Mouse (Mus musculus): Measurements from ENCODE around the gene Ryk. TPM values are rescaled to one million over a fixed set of nuclear protein-coding genes. Genes with fewer than 3 reads are reported as not detected.

Gene Ryk
- polyA plus RNA-seq, 1 experiment from 2014 or later, result 8.9 TPM

GRCm38 (mm10) chr9:102922866-102923434, 88.2 kb downstream of the Ryk start:
- no peak overlapping the region for H3K4me2 ChIP-seq (ENCODE audit: low read length)
- no peak overlapping the region for H3K9ac ChIP-seq (ENCODE audit: low read depth, low read length)
- H3K4me1 ChIP-seq (ENCODE audit: control insufficient read depth, insufficient read depth, low read depth, low read length), result no peaks in the 10 kb centered on the region
- H3K36me3 ChIP-seq (ENCODE audit: control insufficient read depth, insufficient read depth, low read length), result no peaks in the 10 kb centered on the region
- H3K27ac ChIP-seq (ENCODE audit: low read depth, low read length), result no peak overlapping the region
- 96% methylated on average over 7 of the region's 7 CpGs for WGBS
- no peak for ATAC-seq
- no peak overlapping the region for H3K4me3 ChIP-seq (ENCODE audit: low read length)
- H3K27me3 ChIP-seq (replicated peaks; ENCODE audit: control insufficient read depth, insufficient read depth, low read length), result no peaks in the 10 kb centered on the region
- no peaks in the 10 kb centered on the region for H3K9me3 ChIP-seq (ENCODE audit: control insufficient read depth, low read length)

- Histone ChIP-seq H3K4me1 (ENCODE audit: control insufficient read depth, insufficient read depth, low read depth, low read length) (no peaks in the 10 kb centered on the region), H3K27me3 (replicated peaks; ENCODE audit: control insufficient read depth, insufficient read depth, low read length) (no peaks in the 10 kb centered on the region), H3K27ac (ENCODE audit: low read depth, low read length) (no peak overlapping the region), H3K36me3 (ENCODE audit: control insufficient read depth, insufficient read depth, low read length) (no peaks in the 10 kb centered on the region), H3K9ac (ENCODE audit: low read depth, low read length) (no peak overlapping the region), H3K9me3 (ENCODE audit: control insufficient read depth, low read length) (no peaks in the 10 kb centered on the region), H3K4me3 (ENCODE audit: low read length) (no peak overlapping the region), H3K4me2 (ENCODE audit: low read length) (no peak overlapping the region)
- WGBS, result 92% methylated on average over 11 of the region's 11 CpGs
- ATAC-seq, result no peak
These were observed 89.1 kb downstream of the Ryk start for GRCm38 (mm10) chr9:102923836-102924235.

- H3K4me2 ChIP-seq (ENCODE audit: low read length), result no peak overlapping the region
- no peak overlapping the region for H3K9ac ChIP-seq (ENCODE audit: low read depth, low read length)
- no peak for ATAC-seq
- no peaks in the 10 kb centered on the region for H3K27me3 ChIP-seq (replicated peaks; ENCODE audit: control insufficient read depth, insufficient read depth, low read length)
- H3K36me3 ChIP-seq (ENCODE audit: control insufficient read depth, insufficient read depth, low read length), result no peaks in the 10 kb centered on the region
- no peak overlapping the region for H3K4me3 ChIP-seq (ENCODE audit: low read length)
- H3K27ac ChIP-seq (ENCODE audit: low read depth, low read length), result no peak overlapping the region
- H3K4me1 ChIP-seq (ENCODE audit: control insufficient read depth, insufficient read depth, low read depth, low read length), result peaks cover 4% of the 10 kb centered on the region
- 78% methylated on average over 15 of the region's 15 CpGs for WGBS
- no peaks in the 10 kb centered on the region for H3K9me3 ChIP-seq (ENCODE audit: control insufficient read depth, low read length)
These were observed 90.1 kb downstream of the Ryk start for GRCm38 (mm10) chr9:102924627-102925316.

- H3K4me1 ChIP-seq (ENCODE audit: control insufficient read depth, insufficient read depth, low read depth, low read length), result peaks cover 6% of the 10 kb centered on the region
- H3K9me3 ChIP-seq (ENCODE audit: control insufficient read depth, low read length), result no peaks in the 10 kb centered on the region
- no peak for ATAC-seq
- 90% methylated on average over 3 of the region's 3 CpGs for WGBS
- H3K36me3 ChIP-seq (ENCODE audit: control insufficient read depth, insufficient read depth, low read length), result no peaks in the 10 kb centered on the region
- H3K27me3 ChIP-seq (replicated peaks; ENCODE audit: control insufficient read depth, insufficient read depth, low read length), result no peaks in the 10 kb centered on the region
- no peak overlapping the region for H3K9ac ChIP-seq (ENCODE audit: low read depth, low read length)
- no peak overlapping the region for H3K27ac ChIP-seq (ENCODE audit: low read depth, low read length)
- no peak overlapping the region for H3K4me2 ChIP-seq (ENCODE audit: low read length)
- H3K4me3 ChIP-seq (ENCODE audit: low read length), result no peak overlapping the region
These were observed 91.4 kb downstream of the Ryk start for GRCm38 (mm10) chr9:102926137-102926536.

- no peak overlapping the region for H3K9ac ChIP-seq (ENCODE audit: low read depth, low read length)
- no peak overlapping the region for H3K27ac ChIP-seq (ENCODE audit: low read depth, low read length)
- H3K4me1 ChIP-seq (ENCODE audit: control insufficient read depth, insufficient read depth, low read depth, low read length), result peaks cover 6% of the 10 kb centered on the region
- H3K27me3 ChIP-seq (replicated peaks; ENCODE audit: control insufficient read depth, insufficient read depth, low read length), result no peaks in the 10 kb centered on the region
- 19% methylated on average over 6 of the region's 6 CpGs for WGBS
- H3K4me2 ChIP-seq (ENCODE audit: low read length), result no peak overlapping the region
- no peaks in the 10 kb centered on the region for H3K36me3 ChIP-seq (ENCODE audit: control insufficient read depth, insufficient read depth, low read length)
- ATAC-seq, result peak; percentile 67
- H3K9me3 ChIP-seq (ENCODE audit: control insufficient read depth, low read length), result no peaks in the 10 kb centered on the region
- no peak overlapping the region for H3K4me3 ChIP-seq (ENCODE audit: low read length)
These were observed 95.1 kb downstream of the Ryk start for GRCm38 (mm10) chr9:102929776-102930175.

- ATAC-seq, result no peak
- H3K27me3 ChIP-seq (replicated peaks; ENCODE audit: control insufficient read depth, insufficient read depth, low read length), result no peaks in the 10 kb centered on the region
- no peak overlapping the region for H3K9ac ChIP-seq (ENCODE audit: low read depth, low read length)
- 55% methylated on average over 20 of the region's 20 CpGs for WGBS
- H3K36me3 ChIP-seq (ENCODE audit: control insufficient read depth, insufficient read depth, low read length), result no peaks in the 10 kb centered on the region
- H3K27ac ChIP-seq (ENCODE audit: low read depth, low read length), result no peak overlapping the region
- peaks cover 6% of the 10 kb centered on the region for H3K4me1 ChIP-seq (ENCODE audit: control insufficient read depth, insufficient read depth, low read depth, low read length)
- no peaks in the 10 kb centered on the region for H3K9me3 ChIP-seq (ENCODE audit: control insufficient read depth, low read length)
- H3K4me2 ChIP-seq (ENCODE audit: low read length), result peak overlapping the region; percentile 28
- no peak overlapping the region for H3K4me3 ChIP-seq (ENCODE audit: low read length)
These were observed 99.4 kb downstream of the Ryk start for GRCm38 (mm10) chr9:102933925-102934721.

GRCm38 (mm10) chr9:102942221-102942620, 107.5 kb downstream of the Ryk start:
- H3K9me3 ChIP-seq (ENCODE audit: control insufficient read depth, low read length), result no peaks in the 10 kb centered on the region
- peak; percentile 48; the same call in 1 of the 2 replicates for ATAC-seq
- H3K4me2 ChIP-seq (ENCODE audit: low read length), result no peak overlapping the region
- no peaks in the 10 kb centered on the region for H3K4me1 ChIP-seq (ENCODE audit: control insufficient read depth, insufficient read depth, low read depth, low read length)
- no peak overlapping the region for H3K27ac ChIP-seq (ENCODE audit: low read depth, low read length)
- H3K4me3 ChIP-seq (ENCODE audit: low read length), result no peak overlapping the region
- H3K9ac ChIP-seq (ENCODE audit: low read depth, low read length), result no peak overlapping the region
- WGBS, result 70% methylated on average over 4 of the region's 4 CpGs
- H3K27me3 ChIP-seq (replicated peaks; ENCODE audit: control insufficient read depth, insufficient read depth, low read length), result no peaks in the 10 kb centered on the region
- H3K36me3 ChIP-seq (ENCODE audit: control insufficient read depth, insufficient read depth, low read length), result no peaks in the 10 kb centered on the region

GRCm38 (mm10) chr9:102944891-102945290, 110.2 kb downstream of the Ryk start:
- H3K27ac ChIP-seq (ENCODE audit: low read depth, low read length), result no peak overlapping the region
- 88% methylated on average over 9 of the region's 9 CpGs for WGBS
- H3K4me1 ChIP-seq (ENCODE audit: control insufficient read depth, insufficient read depth, low read depth, low read length), result no peaks in the 10 kb centered on the region
- H3K9me3 ChIP-seq (ENCODE audit: control insufficient read depth, low read length), result no peaks in the 10 kb centered on the region
- no peaks in the 10 kb centered on the region for H3K27me3 ChIP-seq (replicated peaks; ENCODE audit: control insufficient read depth, insufficient read depth, low read length)
- no peak for ATAC-seq
- no peak overlapping the region for H3K9ac ChIP-seq (ENCODE audit: low read depth, low read length)
- no peaks in the 10 kb centered on the region for H3K36me3 ChIP-seq (ENCODE audit: control insufficient read depth, insufficient read depth, low read length)
- no peak overlapping the region for H3K4me2 ChIP-seq (ENCODE audit: low read length)
- H3K4me3 ChIP-seq (ENCODE audit: low read length), result no peak overlapping the region

GRCm38 (mm10) chr9:102946469-102947015, 111.8 kb downstream of the Ryk start:
- 81% methylated on average over 12 of the region's 12 CpGs for WGBS
- ATAC-seq, result no peak
- no peaks in the 10 kb centered on the region for H3K9me3 ChIP-seq (ENCODE audit: control insufficient read depth, low read length)
- H3K4me1 ChIP-seq (ENCODE audit: control insufficient read depth, insufficient read depth, low read depth, low read length), result no peaks in the 10 kb centered on the region
- H3K36me3 ChIP-seq (ENCODE audit: control insufficient read depth, insufficient read depth, low read length), result no peaks in the 10 kb centered on the region
- H3K9ac ChIP-seq (ENCODE audit: low read depth, low read length), result no peak overlapping the region
- H3K4me3 ChIP-seq (ENCODE audit: low read length), result no peak overlapping the region
- H3K27ac ChIP-seq (ENCODE audit: low read depth, low read length), result no peak overlapping the region
- H3K4me2 ChIP-seq (ENCODE audit: low read length), result no peak overlapping the region
- H3K27me3 ChIP-seq (replicated peaks; ENCODE audit: control insufficient read depth, insufficient read depth, low read length), result no peaks in the 10 kb centered on the region

Data from hindbrain, embryonic 16.5 days (tissue).